Comparison of ENCODE assay signal across 22 mouse cellular contexts in the genomic region with DNA sequence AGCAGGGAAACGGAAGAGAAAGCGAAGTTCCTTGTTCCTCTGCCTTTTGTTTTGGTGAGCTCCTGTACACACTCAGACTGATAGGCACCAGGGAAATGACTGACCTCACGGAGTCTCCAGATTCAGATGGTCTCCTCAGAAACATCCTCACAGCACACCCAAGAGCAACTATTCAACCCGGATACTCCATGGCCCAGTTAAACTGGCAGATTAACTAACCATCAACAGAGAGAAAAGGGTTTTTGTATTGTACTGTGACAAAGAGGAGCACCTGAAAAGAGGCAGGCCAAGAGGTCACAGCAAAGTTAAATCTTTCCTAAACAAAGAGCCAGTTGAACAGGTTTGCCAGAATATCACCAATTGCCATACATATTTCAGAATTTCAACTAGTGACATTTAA.
DNase-seq lines count a peak whose midpoint lies in the region; TF ChIP-seq lines count a peak whose summit lies in the region.
"Had no signal": no experiment of that assay in that cellular context is flagged by ENCODE, and none has a peak within 500 bp of the region (broad histone marks: within the 10 kb centered on the region; RNA-seq: fewer than 3 reads in every experiment).

No protein-coding gene starts in this region.

- DNase-seq in ES-CJ7 (ENCODE audit: low read depth, low spot score) (peak; percentile 7), ES-E14 (ENCODE audit: low read depth, low spot score) (peak; percentile 15), R1 (ENCODE audit: low read depth, low spot score) (peak; percentile 36), ZHBTc4 (ENCODE audit: low read depth, low spot score) (peak; percentile 56)
- DNase-seq in kidney, adult 8-10 months: no peak
- no peak for DNase-seq in adrenal gland, adult 8-10 months
- no peak for DNase-seq in right cerebral cortex, postnatal 10 days (ENCODE audit: low spot score in 2 of 2)
- no peak for DNase-seq in urinary bladder, postnatal 4 days (ENCODE audit: low spot score in 2 of 2)
- DNase-seq: adrenal gland, adult 2 months; adrenal gland, postnatal 10 days; adrenal gland, postnatal 14 days; adrenal gland, postnatal 25 days; adrenal gland, postnatal 36 days; B cell, adult 2 months; cerebellum, adult 11 months; cerebellum, adult 11-12 months; cerebellum, adult 18-20 months; cerebellum, adult 2 months; cerebellum, adult 8-10 months; cerebellum, adult 9-10 months; cerebellum, adult 9-11 months had no signal

- H3K4me3 ChIP-seq in ES-E14 (ENCODE audit: insufficient read depth in 1 of 2, low read depth in 1 of 2, low read length in 2 of 2, poor library complexity in 1 of 2, severe bottlenecking in 1 of 2): no peak overlapping the region

- no peaks in the 10 kb centered on the region for H3K9me3 ChIP-seq in ES-E14 (ENCODE audit: control insufficient read depth, insufficient read depth, low read depth, low read length)
- H3K9me3 ChIP-seq: G1E had no signal

- H3K36me3 ChIP-seq in ES-E14 (ENCODE audit: control insufficient read depth, insufficient read depth, low read length, poor library complexity, severe bottlenecking): no peaks in the 10 kb centered on the region
- H3K36me3 ChIP-seq: G1E had no signal

- no peak overlapping the region for H3K9ac ChIP-seq in ES-E14 (ENCODE audit: insufficient read depth, low read depth, low read length, poor library complexity, severe bottlenecking)

- no peak overlapping the region for H3K27ac ChIP-seq in ES-E14 (ENCODE audit: insufficient read depth, low read depth, low read length, poor library complexity, severe bottlenecking)

- H3K4me1 ChIP-seq in ES-E14 (ENCODE audit: control insufficient read depth in 2 of 2, insufficient read depth in 2 of 2, low read length in 2 of 2, poor library complexity in 1 of 2): no peaks in the 10 kb centered on the region

- in situ Hi-C loops in ES-E14 (cut with MboI; ENCODE audit: low sequenced_read_pairs in 2 of 2, unreplicated experiment in 2 of 2): no loop called here

TF ChIP-seq in ES-E14, 5 proteins besides CTCF, POLR2A, EP300 and RAD21:
- TF ChIP-seq CHD2 (IDR thresholded peaks at IDR 0.05; ENCODE audit: low read depth, low read length) (no peak), ZC3H11A (IDR thresholded peaks at IDR 0.05; ENCODE audit: borderline replicate concordance, low read depth, low read length) (no peak), ZNF384 (IDR thresholded peaks at IDR 0.05; ENCODE audit: low read depth, low read length) (no peak), MAFK (IDR thresholded peaks at IDR 0.05; ENCODE audit: insufficient read depth, low read depth, low read length) (no peak), HCFC1 (IDR thresholded peaks at IDR 0.05; ENCODE audit: borderline replicate concordance, insufficient read depth, low read length) (no peak)

Comparison
In these comparisons a context has a peak if more than half of its experiments do, and no peak if none do; other contexts are left out.
1. DNase-seq: peak in ES-CJ7 (single experiment), ES-E14 (single experiment), R1 (single experiment) and ZHBTc4 (single experiment); none in kidney, adult 8-10 months (0 of 2), adrenal gland, adult 8-10 months (single experiment), right cerebral cortex, postnatal 10 days (0 of 2) and urinary bladder, postnatal 4 days (0 of 2).